Mouse (Mus musculus) adrenal gland, postnatal 4 days (tissue): ENCODE measurements at regions not wholly inside any gene's neighbourhood (a gene's known extent, or its start where the extent isn't known, plus 50 kb on each side); places are given as distances from the start of the nearest gene placed in this dataset.

Source experiments
- DNase-seq, 2 experiments: peaks; one replicate each; pipeline ENCODE4 v3.0.0; 2021 to 2022; ENCODE audit warnings: low spot score in 2 of 2, mixed read lengths in 2 of 2

GRCm38 (mm10) chr9:49879361-49880128 lies 80.8 kb upstream of the Ncam1 start:
- no peak for DNase-seq

- DNase-seq = no peak
Observed at GRCm38 (mm10) chr9:49874881-49875280, 76.2 kb upstream of the Ncam1 start.

- DNase-seq = no peak
Observed at GRCm38 (mm10) chr9:49873550-49873949, 74.8 kb upstream of the Ncam1 start.

- no peak for DNase-seq
Observed at GRCm38 (mm10) chr9:49851522-49851921, 52.8 kb upstream of the Ncam1 start.

- DNase-seq = no peak
Observed at GRCm38 (mm10) chr9:49849442-49849841, 50.7 kb upstream of the Ncam1 start.

- no peak for DNase-seq
Observed at GRCm38 (mm10) chr9:49848943-49849342, 50.2 kb upstream of the Ncam1 start.
